Mouse (Mus musculus) megakaryocyte, embryonic 14.5 days (primary cell): ENCODE measurements around the gene Zfp36l2.

ENCODE experiments used
- FLI1 ChIP-seq: IDR thresholded peaks from 2 replicates; pipeline ENCODE4 v1.6.1; 2012; ENCODE audit warnings: low read length, inconsistent platforms, mixed read lengths
- GATA1 ChIP-seq: IDR thresholded peaks from 3 replicates; pipeline ENCODE4 v1.6.1; 2012; ENCODE audit warnings: mixed read lengths, low read length, inconsistent platforms, borderline replicate concordance

- no peak for TF ChIP-seq GATA1
- no peak for TF ChIP-seq FLI1
Observed at GRCm38 (mm10) chr17:84226681-84227080, 38.9 kb upstream of the Zfp36l2 start.
